Mouse (Mus musculus) myocyte (in vitro differentiated cells): Measurements from ENCODE around the gene Hnrnpa3.

ENCODE experiments used
- E2F4 ChIP-seq: IDR thresholded peaks from one replicate; pipeline ENCODE4 v1.6.1; 2011; ENCODE audit warnings: mild to moderate bottlenecking, control low read depth, moderate library complexity; ENCODE audit not compliant: insufficient read depth
- MAX ChIP-seq: IDR thresholded peaks from one replicate; pipeline ENCODE4 v1.6.1; 2011; ENCODE audit warnings: low read depth, mild to moderate bottlenecking, control low read depth
- MYOD1 ChIP-seq, 3 experiments: IDR thresholded peaks; one replicate each; pipeline ENCODE4 v1.6.1; 2011; ENCODE audit warnings: control low read depth in 2 of 3, low read depth in 2 of 3, mild to moderate bottlenecking in 2 of 3, moderate library complexity in 1 of 3; ENCODE audit not compliant: insufficient read length in 2 of 3, control insufficient read depth in 1 of 3
- POLR2A ChIP-seq: IDR thresholded peaks from one replicate; pipeline ENCODE4 v1.6.1; 2011; ENCODE audit warnings: low read depth, mild to moderate bottlenecking, control low read depth, moderate library complexity; ENCODE audit not compliant: insufficient read length
- POLR2AphosphoS2 ChIP-seq: IDR thresholded peaks from one replicate; pipeline ENCODE4 v1.6.1; 2011; ENCODE audit warnings: low read depth, control low read depth; ENCODE audit not compliant: insufficient read length

DNA sequence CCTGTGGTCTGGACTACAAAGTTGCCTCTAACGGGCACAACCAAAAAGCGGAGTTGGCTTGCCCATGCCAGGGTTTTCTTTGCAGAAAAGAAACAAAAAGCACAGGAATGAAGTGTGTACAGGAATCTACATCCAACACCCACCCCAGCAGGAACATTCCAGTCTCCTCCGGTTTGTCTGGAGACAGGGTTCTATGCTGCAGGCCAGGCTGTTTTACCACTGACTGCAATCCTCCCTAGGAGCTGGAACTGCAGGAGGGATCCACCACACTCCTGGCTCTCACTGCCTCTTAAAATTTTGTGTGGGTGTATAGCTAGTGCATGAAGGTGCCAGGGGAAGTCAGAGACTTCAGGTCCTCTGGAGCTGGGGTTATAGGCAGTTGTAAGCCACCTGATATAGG is 39.8 kb downstream of the Hnrnpa3 start:
- TF ChIP-seq E2F4 (no peak), MAX (no peak), POLR2A (no peak), POLR2AphosphoS2 (peak; percentile 4), MYOD1 (IDR thresholded peaks at IDR 0.05; ENCODE audit: control insufficient read depth in 1 of 3, insufficient read length in 2 of 3, low read depth in 2 of 3) (no peak)
